Mouse (Mus musculus) 3T3-L1 (cell line): ENCODE data around the gene Il19.
A peak's percentile ranks its signal among the peaks of the same experiment; 100 is the strongest.

Source experiments
- DNase-seq: peaks from one replicate; pipeline ENCODE4 v3.0.0-alpha.2; 2015; ENCODE audit warnings: low read depth, low spot score

The Il19 gene

DNA sequence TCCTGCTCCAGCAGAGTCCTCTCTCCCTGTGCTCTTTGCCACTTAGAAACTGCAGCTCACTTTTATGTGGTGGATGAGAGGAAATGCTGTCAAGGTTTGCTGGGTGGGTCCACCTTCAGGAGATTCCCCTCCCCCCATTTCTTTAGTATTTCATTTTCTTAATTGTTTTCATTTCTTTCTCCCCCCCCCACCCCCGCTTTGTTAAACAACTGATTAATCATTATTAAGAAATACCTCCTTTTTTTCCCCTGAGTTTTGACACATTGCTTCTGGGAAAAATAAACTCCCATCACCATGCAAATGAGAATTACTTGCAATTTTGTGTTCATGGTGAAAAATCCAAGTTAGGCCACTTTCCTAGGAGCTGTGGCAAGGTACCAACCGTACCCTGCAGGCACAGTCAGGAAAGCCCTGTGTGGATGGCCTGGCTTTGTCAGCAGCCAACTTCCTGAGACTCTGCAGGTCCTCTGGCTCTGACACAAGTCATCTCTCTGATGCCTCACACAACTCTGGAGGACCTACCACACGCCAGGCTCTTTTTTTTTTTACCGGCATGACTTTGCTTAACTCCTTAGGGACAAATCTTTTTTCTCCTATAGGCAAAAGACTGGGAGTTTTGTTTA, at the start of gene Il19:
Gene Il19 (minus strand): TSS at position 51 of the 623 bp plus-strand sequence.
- no peak for DNase-seq

DNA sequence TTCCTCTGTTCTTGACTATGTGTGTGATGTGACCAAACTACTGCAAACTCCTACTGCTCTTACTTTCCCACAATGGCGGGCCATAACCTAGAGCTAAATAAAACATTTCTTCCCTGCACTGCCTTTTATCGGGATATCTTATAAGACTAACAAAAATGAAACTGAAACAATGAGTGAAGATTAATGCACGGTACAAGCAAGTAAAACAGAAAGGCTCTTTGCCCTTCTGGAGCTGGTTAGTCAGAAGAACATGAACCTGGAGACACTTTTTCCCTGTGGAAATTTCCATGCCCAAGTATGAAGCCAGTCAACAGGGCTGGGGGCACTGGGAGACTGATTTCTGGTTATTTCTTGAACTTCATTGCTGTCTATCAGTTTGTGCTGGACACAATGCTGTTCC, 49.4 kb upstream of the Il19 start:
- peak; percentile 10 for DNase-seq

DNA sequence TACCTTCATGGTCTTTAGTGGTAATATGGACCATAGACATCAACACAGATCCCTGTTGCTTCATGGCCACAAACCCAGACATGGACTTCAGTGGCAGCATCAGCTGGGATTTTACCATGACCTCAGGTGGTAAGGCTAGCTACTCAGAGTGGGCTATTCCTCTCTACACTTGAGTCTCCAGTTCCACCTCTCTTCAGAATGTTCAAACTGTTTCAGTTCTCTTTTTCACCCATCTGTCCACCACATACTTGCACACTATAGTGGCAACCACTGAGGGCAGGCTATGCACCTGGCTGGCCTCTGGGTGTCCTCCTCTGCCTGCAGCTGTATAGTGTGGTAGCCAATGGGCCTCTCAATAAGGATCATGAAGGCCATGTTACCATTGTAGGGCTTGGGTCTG, 47.5 kb upstream of the Il19 start:
- no peak for DNase-seq

DNA sequence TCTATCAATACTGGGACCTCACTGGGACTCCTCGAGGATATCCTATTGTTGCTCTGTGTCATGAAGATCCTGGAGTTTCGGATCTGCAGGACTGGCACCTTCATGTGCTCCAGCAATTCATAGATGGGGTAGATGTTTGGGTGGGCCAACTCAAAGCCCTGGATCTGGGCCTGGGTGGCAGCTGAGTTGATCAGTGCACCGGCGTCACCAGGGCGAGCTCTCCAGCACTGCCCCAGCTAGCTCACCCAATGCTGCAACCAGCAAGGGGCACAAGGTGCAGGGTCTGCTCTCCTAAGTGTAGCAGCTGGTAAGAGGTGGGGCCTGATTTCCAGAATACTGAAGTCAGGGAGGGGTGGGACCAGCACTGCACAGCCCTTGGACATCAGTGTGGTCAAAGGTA, 47.1 kb upstream of the Il19 start:
- DNase-seq = no peak

DNA sequence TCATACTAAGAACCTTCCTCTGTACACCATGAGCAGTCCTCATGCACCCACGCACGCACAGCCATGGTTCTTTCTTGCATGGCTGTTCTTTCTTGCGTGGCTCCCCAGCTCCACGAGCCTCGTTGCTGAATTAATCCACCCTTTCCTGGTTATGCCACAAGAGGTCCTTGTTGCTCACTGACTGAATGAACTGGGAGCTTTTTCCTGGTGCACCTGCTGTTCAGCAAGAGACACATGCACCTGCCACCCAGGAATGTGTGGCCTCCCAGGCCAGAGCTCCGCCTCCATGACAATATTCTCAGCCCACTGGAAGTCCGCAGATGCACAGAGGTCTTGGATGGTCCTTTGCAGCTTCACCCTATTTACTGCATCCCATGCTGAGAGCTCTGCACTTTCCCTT, 44.5 kb upstream of the Il19 start:
- DNase-seq = no peak

DNA sequence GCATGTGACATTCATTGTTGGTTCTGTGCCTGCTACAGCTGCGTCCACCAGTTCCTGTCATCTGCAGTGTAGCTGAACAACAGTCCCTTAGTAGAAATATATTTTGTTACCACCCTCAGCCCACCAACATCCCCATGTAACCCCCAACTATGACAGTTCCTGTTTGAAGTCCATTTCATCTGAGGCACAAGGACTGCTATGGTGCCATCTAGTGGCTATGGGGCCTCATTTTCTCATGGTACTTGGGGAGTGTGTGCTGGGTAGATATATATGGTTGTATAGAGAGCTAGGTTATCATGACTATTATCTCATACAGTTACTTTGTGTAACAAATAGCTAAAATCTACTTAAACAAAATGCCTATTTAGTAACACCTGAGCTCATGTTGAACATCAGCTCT, 39.5 kb upstream of the Il19 start:
- peak; percentile 62 for DNase-seq

DNA sequence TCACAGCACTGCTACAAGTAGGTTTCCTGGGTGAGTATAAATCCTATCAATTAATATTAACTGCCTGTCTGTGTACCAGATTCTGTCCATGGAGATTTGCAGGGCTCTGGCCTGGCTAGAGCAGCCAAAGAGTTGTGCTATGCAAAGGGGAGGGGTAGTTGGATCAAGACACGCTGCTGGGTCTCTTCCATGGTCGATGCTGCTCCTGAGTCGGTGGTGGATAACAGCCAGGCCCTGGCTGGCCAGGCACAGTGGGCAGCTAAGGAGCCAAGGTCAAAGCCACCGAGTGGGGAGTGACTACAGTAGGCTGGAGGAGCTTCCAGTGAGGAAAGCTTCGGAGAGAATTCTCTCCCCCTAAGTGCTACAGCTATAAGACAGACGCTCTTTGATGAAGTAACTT, 24.0 kb upstream of the Il19 start:
- DNase-seq = no peak

DNA sequence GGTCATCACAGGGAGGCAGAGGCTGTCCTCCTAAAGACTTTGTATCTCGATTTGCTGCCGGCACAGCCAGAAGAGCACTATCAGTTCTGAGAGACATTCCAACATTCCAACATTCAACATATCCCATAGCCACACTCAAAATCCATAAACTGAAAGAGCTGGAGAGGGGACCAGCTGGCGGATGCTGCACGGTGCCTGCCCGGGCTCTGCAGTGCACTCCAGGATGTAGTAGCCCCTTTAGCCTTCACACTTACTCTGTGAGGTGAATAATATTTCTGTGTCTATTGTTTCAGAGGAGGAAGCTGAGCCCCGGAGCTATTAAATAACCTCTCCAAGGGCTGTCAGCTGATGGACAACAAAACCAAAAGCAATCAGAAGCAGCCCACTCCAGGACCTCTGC, 7.0 kb upstream of the Il19 start:
- no peak for DNase-seq

DNA sequence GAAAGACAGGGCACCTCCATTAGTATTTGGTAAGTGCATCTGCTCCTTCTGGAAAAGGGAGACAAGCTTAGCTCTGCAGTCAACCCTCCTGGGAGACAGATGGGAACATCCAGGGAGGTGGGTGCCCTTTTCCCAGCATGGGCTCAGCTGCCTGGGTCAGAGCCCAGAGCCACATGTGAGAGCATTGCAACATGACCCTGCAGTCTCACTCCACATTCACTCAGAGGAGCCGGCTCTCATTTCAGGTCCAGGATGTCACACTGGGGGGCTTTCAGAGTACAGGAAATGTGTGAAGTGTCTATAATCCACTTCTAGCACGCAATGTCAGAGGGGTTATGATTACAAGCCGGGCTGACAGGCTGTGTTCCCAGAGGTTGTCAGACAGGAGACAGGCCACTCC, 1.9 kb upstream of the Il19 start:
- no peak for DNase-seq

DNA sequence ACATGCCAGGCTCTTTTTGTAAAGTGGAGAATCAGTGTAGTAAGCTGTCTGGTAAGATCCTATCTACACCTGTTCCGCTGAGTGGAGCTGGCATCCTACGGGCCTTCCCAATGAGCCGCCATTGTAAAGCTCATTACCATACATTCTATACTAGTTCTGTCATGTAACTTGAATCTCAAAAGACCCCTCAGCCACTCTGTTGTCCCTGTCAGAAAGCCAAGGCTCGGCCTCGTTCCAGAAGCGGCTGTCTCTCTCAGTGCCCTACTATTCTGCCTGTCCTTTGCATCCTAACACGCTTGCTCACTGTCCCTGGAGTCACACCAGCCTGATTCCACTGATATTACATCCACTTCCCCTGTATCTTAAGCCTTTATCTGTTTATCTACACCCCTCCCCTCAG, 1.7 kb downstream of the Il19 start:
- no peak for DNase-seq

DNA sequence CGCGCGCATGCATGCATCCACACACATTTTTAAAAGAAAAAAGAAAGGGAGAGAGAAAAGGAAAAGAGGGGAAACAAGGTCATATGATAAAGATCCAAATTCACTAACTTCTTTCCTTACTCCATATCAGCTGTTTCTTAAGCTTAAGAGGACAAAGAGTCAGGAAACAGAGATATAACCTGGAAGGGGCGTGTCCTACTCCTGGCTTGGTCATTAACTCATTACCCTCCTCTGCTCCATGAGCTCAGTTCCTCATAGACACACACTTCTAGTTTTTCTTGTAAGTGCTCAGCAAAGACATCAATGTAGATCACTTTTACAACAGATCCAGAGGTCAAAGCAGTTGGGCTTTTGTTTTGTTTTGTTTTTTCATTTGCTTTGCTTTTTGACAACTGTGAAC, 2.7 kb downstream of the Il19 start:
- DNase-seq = no peak

DNA sequence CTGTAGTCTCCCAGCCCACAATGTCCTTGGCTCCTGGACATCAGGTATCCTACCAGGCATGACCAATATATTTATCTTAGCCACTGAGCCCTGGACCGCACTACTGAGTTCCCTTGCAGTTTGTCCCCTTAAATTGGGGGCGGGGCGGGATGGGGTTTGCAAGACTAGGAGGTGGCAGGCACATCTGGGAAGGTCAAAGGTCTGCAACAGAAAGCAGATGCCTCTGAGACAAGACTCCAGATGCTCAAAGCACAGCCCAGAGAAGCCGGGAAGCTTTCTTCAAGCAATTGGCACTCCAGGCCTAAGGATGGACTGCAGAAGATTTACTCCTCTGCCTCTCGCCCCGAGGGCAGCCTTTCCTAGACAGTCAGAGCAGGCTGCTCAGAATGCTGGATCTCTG, 3.6 kb downstream of the Il19 start:
- DNase-seq = no peak

DNA sequence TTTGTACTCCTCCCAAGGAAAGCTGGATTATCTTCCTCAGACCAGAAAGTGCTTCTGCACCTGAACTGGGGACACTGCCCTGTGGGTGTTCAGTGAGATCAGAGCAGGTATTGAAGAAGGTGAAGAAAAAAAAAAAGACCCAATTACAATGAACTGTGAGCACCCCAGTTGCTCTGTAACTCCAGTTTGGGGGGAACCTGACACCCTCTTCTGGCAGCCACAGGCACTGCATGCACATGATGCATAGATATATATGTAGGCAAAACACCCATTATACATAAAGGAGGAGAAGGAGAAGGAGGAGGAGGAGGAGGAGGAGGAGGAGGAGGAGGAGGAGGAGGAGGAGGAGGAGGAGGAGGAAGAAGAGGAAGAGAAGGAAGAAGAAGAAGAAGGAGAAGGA, 13.4 kb downstream of the Il19 start:
- DNase-seq = no peak

DNA sequence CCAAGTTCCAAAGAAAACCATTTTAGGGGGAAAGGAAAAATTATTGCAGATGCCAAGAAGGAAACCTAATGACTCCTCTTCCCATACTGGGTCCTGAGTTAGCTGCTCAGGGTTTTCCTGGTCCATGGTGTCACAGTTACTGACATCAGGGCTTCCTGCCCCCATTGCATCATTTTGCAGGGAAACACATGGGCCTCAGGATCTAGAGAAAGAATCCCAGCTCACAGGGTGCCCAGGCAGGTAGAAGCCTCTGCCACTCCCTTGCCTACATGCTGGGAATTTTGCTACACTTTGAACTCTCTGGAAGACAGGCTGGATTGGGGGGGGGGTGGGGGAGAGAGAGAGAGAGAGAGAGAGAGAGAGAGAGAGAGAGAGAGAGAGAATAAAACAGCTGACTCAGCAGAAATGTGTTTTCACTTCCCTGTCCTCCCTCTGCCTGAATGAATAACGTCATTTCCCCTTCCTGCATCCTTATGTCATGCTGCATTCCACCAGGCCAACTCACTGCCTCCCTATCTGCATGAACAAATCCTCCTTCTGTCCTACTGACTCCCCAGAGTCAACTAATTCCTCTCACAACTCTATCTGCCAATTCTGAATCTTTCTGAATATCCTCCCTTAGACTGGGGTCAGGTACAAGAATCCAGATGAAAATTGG, 21.5 kb downstream of the Il19 start:
- peak; percentile 62 for DNase-seq

DNA sequence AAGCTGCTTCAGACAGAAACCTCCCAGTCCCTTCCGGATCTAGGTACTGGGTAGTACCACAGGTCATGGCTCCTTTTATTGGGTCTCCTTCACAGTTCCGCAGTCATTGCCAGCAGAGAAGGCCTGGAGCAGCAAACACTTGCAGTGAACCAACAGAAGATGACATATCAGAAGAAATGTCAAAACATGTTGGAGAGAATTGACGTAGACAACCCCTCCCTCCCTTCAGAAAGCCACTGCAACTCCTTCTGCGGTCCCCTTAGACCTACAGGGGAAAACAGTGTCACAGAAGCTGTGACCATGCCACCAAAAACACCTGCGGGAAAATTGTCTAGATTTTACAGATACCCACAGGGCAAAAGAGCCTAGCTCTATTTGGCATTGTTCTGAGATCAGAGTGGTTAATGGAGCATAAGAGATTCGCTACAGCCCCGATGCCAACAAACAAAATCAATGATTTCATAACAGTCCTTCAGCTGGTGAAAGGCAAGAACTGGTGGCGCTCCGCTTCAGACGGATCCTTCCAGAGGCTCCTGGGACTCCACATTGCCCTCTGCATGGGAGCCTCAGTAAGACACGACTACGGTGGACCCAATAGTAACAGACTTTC, 28.4 kb downstream of the Il19 start, which contains the start of gene Il20:
Gene Il20 (minus strand): TSS at position 51 of the 610 bp plus-strand sequence.
- DNase-seq = no peak

DNA sequence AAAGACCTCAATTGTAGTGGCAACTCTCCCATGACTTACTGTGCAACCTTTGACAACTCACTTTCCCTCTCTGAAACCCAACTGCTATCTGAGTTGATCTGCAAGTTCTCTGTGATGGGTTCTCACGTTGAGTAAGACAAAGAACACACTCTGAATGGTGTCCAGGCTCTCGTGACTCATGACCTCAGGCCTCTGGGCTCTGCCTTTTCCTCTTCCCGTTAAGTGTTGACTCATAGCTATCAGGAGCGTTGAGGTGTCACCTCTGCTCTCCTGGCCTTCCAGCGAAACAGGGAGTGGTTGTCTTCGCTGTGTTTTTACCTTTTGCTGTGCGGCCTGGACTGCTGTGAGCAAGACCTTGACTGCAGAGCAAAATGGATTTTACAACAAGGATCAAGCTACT, 37.4 kb downstream of the Il19 start:
- DNase-seq = peak; percentile 39

DNA sequence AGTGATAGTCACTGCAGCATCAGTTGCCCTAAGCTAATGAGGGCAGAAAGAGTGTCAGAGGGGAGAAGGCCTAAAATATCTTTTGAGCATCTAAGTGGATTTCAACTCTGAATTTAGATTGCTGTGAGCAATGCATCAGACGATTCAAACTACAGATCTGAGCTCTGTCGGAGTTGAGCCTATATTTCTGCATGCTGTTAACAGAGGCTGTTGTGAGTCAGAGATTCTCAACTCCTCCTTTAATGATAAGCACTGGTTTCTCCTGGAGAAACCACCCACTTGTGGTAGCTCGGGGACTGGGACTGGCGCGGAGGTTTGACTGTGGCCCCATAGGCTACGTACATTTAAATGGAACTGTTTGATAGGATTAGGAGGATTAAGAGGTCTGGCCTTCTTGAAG, 45.4 kb downstream of the Il19 start:
- DNase-seq = no peak

DNA sequence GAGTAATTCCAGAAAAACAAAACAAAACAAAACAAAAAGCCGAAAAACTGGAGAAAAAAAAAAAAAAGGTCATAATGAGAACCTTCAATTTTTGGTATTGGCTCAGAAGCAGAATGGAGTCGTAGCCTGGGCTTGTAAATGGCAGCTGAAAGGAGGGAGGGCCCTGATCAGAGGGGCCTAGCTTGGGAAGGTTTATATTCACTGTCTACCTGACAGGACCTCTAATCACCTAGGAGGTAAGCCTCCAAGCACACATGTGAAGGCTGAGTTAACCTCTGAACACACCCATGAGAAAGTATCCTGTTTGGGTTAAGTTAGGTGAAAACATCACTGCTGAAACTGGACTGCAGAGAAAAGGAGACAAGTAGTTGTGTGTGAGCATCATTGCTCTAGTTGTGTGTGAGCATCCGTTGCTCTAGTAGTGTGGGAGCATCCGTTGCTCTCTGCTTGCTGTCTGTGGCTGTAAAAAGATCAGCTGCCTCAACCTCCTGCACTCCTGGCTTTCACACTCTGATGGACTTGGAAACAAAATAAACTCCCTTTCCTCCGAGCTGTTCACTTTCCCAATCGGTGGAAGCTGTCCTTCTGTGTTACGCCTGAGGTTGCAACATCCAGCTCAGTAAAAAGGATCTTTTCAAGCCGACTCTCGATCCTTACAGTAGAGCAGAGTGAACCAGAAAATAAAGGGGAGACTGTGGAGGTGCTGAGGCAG, 46.4 kb downstream of the Il19 start:
- no peak for DNase-seq

DNA sequence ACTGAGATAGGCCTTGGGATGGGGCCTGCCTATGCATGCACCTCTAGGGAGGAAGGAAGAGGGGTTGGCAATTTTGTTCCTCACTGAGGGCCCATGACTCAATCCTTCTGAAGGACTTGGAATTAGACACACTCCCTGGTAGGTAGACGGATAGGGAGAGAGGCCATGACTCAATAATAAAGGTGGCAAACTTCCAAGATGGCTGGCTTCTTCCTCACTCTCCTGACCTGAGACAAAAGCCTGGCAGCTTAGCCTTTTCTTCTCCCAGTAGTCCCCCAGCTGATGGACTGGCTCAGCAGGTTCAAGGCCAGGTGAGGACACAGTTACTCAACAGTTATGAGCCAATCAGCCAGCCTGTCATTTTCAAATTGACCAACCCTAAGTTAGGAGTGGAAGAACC, 47.5 kb downstream of the Il19 start:
- DNase-seq = peak; percentile 71

DNA sequence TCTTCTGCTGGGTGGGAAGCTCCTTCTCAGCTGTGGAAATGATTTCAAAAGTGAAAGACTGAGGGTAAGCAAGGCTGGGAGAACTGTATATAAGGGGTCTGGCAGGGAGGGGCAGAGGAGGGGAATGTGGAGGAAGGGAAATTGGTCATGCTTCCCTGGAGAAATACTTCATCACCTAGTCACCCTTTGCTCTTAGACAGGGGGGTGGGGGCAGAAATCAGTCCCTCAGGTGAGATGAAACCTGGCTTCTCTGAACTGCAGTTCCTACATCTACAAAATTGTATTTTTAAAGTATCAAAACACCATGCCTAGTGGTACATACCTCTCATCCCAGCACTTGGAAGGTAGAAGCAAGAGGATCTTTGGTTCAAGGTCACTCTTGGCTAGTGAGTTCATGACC, 52.6 kb downstream of the Il19 start, which contains the start of gene Il24:
Gene Il24 (minus strand): TSS at position 101 of the 400 bp plus-strand sequence.
- no peak for DNase-seq

DNA sequence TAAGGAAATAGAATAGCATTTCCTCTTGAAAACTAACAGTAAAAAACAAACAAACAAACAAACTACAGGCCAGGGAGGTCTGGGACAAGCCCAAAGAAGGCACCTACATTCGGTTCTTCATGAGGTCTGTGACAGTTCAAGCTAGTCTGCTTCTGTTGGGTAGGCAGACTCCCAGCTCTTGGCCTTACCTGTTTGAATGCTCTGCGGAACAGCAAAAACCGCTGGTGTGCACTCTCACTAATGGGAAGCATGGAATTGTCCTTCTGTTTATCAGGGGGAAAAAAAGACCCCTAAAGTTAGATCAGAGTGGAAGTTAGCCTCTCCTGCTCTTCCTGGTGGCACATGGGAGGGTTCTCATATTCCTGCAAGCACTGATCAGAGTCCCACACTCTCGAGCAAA, 56.8 kb downstream of the Il19 start:
- no peak for DNase-seq
